Mouse (Mus musculus) hindbrain, embryonic 10.5 days (tissue): ENCODE data around the gene Zcchc13. TPM values are rescaled to one million over a fixed set of nuclear protein-coding genes. Genes with fewer than 3 reads are reported as not detected.

Source experiments
- DNase-seq: peaks from one replicate; pipeline ENCODE4 v3.0.0-alpha.2; 2017; ENCODE audit warnings: low spot score
- H3K27ac ChIP-seq: fragments of 300-500 bp; sonication (generic); 2 replicates; pipeline ENCODE4 v1.5.1; 2016; ENCODE audit warnings: mild to moderate bottlenecking, moderate library complexity
- H3K27me3 ChIP-seq: fragments of 300-500 bp; sonication (generic); 2 replicates; pipeline ENCODE4 v1.6.1; 2016; ENCODE audit warnings: mild to moderate bottlenecking; ENCODE audit not compliant: poor library complexity, insufficient read depth, severe bottlenecking
- H3K36me3 ChIP-seq: fragments of 300-500 bp; sonication (generic); 2 replicates; pipeline ENCODE4 v1.6.1; 2016; ENCODE audit warnings: mild to moderate bottlenecking, moderate library complexity
- H3K4me1 ChIP-seq: fragments of 300-500 bp; sonication (generic); replicated peaks from 2 replicates; pipeline ENCODE4 v1.6.1; 2016; ENCODE audit warnings: mild to moderate bottlenecking
- H3K4me3 ChIP-seq: fragments of 300-500 bp; sonication (generic); 2 replicates; pipeline ENCODE4 v1.5.1; 2016; ENCODE audit warnings: mild to moderate bottlenecking, moderate library complexity
- H3K9me3 ChIP-seq: fragments of 300-500 bp; sonication (generic); 2 replicates; pipeline ENCODE4 v1.6.1; 2016; ENCODE audit warnings: mild to moderate bottlenecking, moderate library complexity
- WGBS: fragments of 180-500 bp; shearing (Covaris S2); methylation state at CpG from one replicate; pipeline ENCODE4 v1.1.7; 2016; 5-methylcytosine and 5-hydroxymethylcytosine counted together
- polyA plus RNA-seq: library from polyadenylated mRNA; unstranded; fragments of >200 nt; fragmentation: Nextera tagmentation; extraction: Ambion mirVana; gene quantifications from 2 replicates; pipeline ENCODE4 v1.2.1, GENCODE M21; 2016

The Zcchc13 gene
- polyA plus RNA-seq, 1 experiment from 2014 or later, result not detected

DNA sequence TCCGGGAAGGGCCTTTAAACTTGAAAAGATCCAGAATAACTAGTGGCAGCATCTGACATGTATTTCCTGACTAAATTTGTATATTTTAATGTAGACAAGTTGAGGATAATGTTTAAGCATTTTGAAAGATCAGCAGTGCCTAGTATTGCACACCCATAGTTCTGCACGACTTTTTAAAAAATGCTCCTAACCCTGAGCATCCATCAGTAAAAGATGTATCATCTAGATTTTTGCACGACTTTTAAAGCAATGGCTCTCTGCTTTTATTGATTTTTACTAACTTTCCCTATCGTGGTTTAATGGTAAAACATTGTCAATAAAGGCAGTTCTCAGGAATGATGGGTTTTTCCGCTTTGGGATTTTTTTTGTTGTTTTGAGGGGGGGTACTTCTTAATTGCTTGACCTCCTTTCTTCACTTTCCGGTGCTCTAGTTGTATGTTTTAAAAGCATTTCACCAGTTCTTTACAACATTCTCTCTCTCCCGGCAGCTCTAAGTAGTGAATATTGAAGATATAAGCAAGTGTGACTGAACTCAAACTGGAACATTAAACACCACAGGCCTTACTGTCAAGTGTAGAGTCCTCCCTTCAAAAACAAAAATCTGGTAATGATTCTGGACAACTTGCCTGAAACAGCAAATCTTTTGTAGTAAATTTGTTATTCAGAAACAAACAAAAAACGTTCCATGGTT, 12.8 kb upstream of the Zcchc13 start:
- H3K4me1 ChIP-seq, result peaks cover 22% of the 10 kb centered on the region; the same call in 1 of the 2 replicates
- no peaks in the 10 kb centered on the region for H3K9me3 ChIP-seq
- peak overlapping the region; percentile 55 for H3K4me3 ChIP-seq
- no peak for DNase-seq
- H3K27ac ChIP-seq, result peak overlapping the region; percentile 90
- 28% methylated on average over 8 of the region's 8 CpGs for WGBS
- no peaks in the 10 kb centered on the region for H3K27me3 ChIP-seq
- peaks cover 21% of the 10 kb centered on the region for H3K36me3 ChIP-seq

DNA sequence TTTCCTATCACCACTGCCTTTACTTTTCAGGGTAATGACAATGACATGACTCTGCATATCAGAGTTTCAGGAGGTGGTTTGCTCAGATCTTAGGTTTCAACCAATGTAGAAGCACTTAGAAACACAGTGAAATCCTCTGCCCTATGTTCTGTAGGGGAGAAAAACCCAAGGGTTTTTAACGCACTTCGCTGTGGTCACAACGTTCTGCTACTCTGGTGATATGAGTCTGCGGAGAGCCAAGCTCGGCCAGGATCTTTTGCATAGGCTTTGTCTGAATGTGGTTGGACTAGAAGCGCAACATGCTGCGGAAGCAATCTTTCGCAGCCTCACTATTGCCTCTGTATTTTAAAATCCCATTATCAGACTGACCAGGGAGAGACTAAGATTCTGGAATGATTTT, 8.6 kb upstream of the Zcchc13 start:
- H3K27me3 ChIP-seq, result peaks cover 12% of the 10 kb centered on the region
- DNase-seq, result peak; percentile 21
- H3K36me3 ChIP-seq, result no peaks in the 10 kb centered on the region
- WGBS, result 9% methylated on average over 8 of the region's 8 CpGs
- peak overlapping the region; percentile 90 for H3K27ac ChIP-seq
- peak overlapping the region; percentile 52 for H3K4me3 ChIP-seq
- H3K4me1 ChIP-seq, result peaks cover 17% of the 10 kb centered on the region; the same call in 1 of the 2 replicates
- no peaks in the 10 kb centered on the region for H3K9me3 ChIP-seq

DNA sequence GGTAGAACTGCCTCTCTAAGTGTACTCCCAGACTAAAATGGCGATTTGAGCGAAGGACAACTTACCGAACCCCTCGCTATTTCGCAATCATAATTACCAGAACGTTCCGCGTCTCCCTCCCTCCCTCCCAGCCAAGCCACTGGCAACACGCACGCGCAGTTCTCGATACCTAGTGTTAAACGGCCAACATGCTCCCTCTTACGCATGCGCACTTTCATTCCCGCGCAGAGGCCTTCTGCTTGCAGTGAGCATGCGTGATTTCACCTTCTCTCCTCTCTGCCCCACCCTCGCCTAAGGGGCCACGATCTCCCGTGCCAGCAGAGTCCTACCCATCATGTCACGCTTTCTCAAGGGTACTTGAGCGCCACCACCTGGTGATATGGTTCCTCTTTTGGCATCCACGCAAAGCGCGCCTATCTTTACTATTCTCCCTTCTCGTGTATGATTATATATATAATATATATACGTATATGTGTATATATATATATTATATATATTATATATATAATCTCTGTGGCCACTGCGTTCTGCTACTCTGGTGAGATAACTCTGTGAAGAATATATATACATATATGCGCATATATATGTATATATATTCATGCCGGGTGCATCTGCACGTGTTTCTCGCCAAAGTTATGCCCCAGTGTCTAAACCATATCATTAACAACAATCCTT, 8.0 kb upstream of the Zcchc13 start:
- 1% methylated on average over 33 of the region's 33 CpGs for WGBS

DNA sequence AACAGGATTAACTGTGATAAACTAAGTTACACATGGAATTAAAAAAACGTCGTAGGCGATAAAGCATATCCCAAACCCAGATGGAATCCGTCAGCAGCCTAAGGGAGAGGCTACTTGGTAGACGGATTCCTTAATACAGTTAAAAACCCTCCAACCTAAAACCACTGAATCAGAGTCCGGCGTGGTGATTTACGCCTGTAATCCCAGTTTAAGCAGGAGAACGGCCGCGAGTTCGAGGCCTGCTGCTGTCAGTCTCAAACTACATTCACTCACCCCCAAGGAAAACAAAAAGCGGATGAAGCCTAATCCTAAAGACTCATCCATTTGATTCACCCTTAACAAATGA, 7.5 kb upstream of the Zcchc13 start:
- Histone ChIP-seq H3K4me1 (peaks cover 13% of the 10 kb centered on the region; the same call in 1 of the 2 replicates), H3K9me3 (no peaks in the 10 kb centered on the region), H3K27ac (peak overlapping the region; percentile 86), H3K36me3 (no peaks in the 10 kb centered on the region), H3K4me3 (peak overlapping the region; percentile 62), H3K27me3 (peaks cover 12% of the 10 kb centered on the region)
- no peak for DNase-seq
- WGBS, result 2% methylated on average over 13 of the region's 13 CpGs

More for the DNA sequence above, 8.0 kb upstream of the Zcchc13 start:
- H3K27ac ChIP-seq, result peak overlapping the region; percentile 90
- peak; percentile 94 for DNase-seq
- no peaks in the 10 kb centered on the region for H3K9me3 ChIP-seq
- H3K4me3 ChIP-seq, result peak overlapping the region; percentile 62
- no peaks in the 10 kb centered on the region for H3K36me3 ChIP-seq
- H3K27me3 ChIP-seq, result peaks cover 12% of the 10 kb centered on the region
- H3K4me1 ChIP-seq, result peaks cover 17% of the 10 kb centered on the region; the same call in 1 of the 2 replicates

DNA sequence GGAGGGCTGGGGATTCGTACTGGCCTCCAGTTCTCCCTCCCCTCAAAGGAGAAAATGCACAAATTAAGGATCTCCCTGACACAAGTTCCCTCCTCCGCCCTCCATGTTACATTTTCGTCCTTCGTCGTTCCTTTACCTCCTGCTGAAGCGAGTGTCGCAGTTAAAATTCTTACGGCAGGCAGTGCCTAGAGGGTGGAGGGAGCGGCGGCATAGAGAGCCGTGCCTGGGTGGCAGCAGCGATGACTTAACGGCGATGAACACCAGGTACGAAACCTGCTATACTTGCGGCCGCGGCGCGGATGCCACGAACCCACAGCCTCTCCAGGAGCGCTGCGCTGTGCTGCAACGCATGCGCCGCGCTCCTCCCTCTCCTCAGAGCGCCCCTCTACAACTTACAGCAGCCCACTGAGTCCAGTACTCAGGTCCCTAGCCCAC, 7.0 kb upstream of the Zcchc13 start:
- 1% methylated on average over 28 of the region's 28 CpGs for WGBS
- Histone ChIP-seq H3K4me1 (peaks cover 8% of the 10 kb centered on the region; the same call in 1 of the 2 replicates), H3K9me3 (no peaks in the 10 kb centered on the region), H3K36me3 (no peaks in the 10 kb centered on the region), H3K27ac (peak overlapping the region; percentile 86), H3K4me3 (peak overlapping the region; percentile 62), H3K27me3 (peaks cover 17% of the 10 kb centered on the region)
- DNase-seq, result peak; percentile 44

DNA sequence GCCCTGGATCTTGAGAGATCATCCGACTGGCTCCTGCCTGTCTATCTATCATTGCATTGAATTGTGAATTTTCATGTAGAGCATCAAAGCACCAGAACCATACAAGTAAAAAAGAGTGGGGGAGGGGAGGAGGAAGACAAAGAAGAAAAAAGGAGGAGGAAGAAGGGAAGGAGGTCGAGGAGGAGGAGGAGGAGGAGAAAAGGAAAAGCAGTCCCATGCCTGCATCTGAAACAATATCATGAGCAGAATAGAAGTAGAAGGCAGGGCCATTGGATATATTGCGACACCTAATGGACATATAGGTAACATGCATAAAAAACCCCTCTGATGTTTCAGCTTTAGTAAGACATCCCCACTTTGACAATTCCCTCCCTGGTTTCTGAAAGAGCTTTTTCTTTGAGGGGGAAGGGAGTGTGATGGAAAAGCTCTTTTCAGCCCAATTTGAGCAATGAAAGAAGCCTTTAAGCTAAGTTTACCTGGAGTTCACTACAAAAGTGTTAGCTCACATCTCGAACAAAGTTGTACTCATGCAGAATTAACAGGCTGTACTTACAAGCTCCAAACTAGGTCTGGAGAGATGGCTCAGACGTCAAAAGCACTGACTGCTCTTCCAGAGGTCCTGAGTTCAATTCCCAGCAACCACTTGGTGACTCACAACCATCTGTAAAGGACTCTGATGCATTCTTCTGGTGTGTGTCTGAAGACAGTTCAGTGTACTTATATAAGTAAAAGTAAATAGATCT, 5.8 kb upstream of the Zcchc13 start:
- H3K4me3 ChIP-seq, result no peak overlapping the region
- no peaks in the 10 kb centered on the region for H3K36me3 ChIP-seq
- H3K4me1 ChIP-seq, result peaks cover 8% of the 10 kb centered on the region; the same call in 1 of the 2 replicates
- H3K9me3 ChIP-seq, result no peaks in the 10 kb centered on the region
- DNase-seq, result no peak
- peaks cover 24% of the 10 kb centered on the region for H3K27me3 ChIP-seq
- no peak overlapping the region for H3K27ac ChIP-seq
- WGBS, result 29% methylated on average over 5 of the region's 5 CpGs

DNA sequence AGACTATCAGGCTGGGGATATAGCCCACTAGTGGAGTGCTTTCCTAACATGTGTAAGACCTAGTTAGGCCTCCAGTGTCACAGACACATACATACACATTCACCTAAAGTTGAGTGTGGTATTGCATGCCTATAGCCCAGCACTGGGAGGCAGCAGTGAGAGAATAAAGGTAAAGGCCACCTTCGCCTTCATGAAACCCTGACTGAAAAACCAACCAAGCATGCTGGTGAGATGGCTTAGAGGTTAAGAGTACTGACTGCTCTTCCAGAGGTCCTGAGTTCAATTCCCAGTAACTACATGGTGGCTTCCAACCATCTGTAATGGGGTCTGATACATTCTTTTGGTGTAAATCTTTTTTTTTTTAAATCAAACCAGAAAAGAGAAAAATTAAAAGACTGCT, 1.5 kb upstream of the Zcchc13 start:
- no peaks in the 10 kb centered on the region; the same call in 1 of the 2 replicates for H3K4me1 ChIP-seq
- no peak overlapping the region for H3K4me3 ChIP-seq
- DNase-seq, result no peak
- H3K27me3 ChIP-seq, result peaks cover 34% of the 10 kb centered on the region
- H3K9me3 ChIP-seq, result no peaks in the 10 kb centered on the region
- H3K27ac ChIP-seq, result no peak overlapping the region
- H3K36me3 ChIP-seq, result no peaks in the 10 kb centered on the region
- WGBS, result 66% methylated on average over 1 of the region's 1 CpGs

DNA sequence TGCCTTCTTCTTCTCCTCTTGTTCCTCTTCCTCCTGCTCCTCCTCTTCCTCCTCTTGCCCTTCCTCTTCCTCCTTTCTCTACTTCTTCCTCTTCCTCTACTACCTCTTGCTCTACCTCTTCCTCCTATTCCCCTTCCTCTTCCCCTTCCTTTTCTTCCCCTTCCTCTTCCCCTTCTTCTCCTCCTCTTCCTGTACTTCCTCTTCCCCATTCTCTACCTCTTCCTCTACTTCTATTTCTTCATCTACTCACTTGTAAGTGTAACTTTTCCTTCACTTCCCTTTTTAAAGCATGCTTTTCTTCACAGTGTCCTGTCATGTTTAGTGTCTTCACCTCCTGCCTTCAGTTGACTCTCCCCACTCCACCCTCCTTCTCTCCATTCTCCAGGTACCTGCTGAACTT, 3.5 kb downstream of the Zcchc13 start:
- no peaks in the 10 kb centered on the region for H3K9me3 ChIP-seq
- no peaks in the 10 kb centered on the region for H3K4me1 ChIP-seq
- H3K27me3 ChIP-seq, result peaks cover 63% of the 10 kb centered on the region
- H3K27ac ChIP-seq, result no peak overlapping the region
- DNase-seq, result no peak
- no peaks in the 10 kb centered on the region for H3K36me3 ChIP-seq
- H3K4me3 ChIP-seq, result no peak overlapping the region

DNA sequence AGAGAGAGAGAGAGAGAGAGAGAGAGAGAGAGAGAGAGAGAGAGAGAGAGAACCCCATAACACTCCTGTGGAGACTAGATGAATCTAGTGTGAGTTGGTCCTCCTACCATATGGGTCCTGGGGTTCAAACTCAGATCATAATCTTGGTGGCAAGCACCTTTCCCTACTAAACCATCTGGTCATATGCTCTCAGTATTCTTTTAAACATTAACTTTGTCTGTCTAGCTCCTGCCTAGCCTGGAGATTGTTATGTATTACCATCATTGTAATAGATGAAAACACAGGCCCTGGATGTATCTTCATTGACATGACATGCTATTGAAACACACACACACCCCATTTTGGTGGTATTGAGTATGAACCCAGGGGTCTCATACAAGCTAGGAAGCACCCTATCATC, 5.6 kb downstream of the Zcchc13 start:
- Histone ChIP-seq H3K9me3 (no peaks in the 10 kb centered on the region), H3K4me1 (no peaks in the 10 kb centered on the region), H3K36me3 (no peaks in the 10 kb centered on the region), H3K4me3 (no peak overlapping the region), H3K27ac (no peak overlapping the region), H3K27me3 (peaks cover 51% of the 10 kb centered on the region)
- no peak for DNase-seq

DNA sequence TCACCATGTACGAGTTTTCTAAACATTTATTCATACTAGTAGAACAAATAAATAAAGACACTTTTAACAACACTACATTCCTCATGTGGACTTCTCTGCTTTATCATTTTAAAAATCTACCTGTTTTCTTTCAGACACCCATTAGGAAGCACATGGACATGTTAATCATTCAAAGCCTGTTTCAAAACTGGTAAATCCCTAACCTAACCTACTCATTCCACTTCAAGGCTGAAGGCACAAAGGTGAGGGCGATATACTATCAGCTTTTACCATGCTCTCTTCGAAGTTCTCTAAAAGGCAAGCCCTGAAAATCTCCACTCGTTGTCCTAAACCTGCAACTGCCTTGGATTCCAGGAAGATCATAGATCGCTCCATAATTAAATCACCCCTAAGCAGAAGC, 8.2 kb downstream of the Zcchc13 start:
- 83% methylated on average over 5 of the region's 5 CpGs for WGBS
- no peaks in the 10 kb centered on the region for H3K36me3 ChIP-seq
- H3K27me3 ChIP-seq, result peaks cover 59% of the 10 kb centered on the region
- no peak overlapping the region for H3K27ac ChIP-seq
- H3K4me3 ChIP-seq, result no peak overlapping the region
- DNase-seq, result no peak
- no peaks in the 10 kb centered on the region for H3K4me1 ChIP-seq
- no peaks in the 10 kb centered on the region for H3K9me3 ChIP-seq

DNA sequence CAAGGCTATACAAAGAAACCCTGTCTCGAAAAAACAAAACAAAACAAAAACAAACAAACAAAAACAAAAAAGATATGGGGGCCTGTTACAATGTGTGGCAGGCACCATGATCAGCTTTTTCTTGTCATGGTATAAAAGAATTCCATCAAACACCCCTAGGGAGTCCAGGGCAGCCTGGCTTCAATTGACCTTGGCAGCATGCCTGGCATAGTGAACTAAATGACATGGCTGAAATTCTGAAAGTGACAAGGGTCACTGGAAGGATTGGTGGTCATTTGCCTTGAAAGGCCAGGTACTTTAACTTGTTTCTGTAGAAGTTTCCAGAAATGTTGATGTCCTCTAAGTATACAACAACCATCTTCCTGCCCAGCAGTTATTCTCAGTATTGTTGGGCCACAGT, 13.9 kb downstream of the Zcchc13 start:
- WGBS, result 82% methylated on average over 1 of the region's 1 CpGs
- Histone ChIP-seq H3K4me3 (no peak overlapping the region), H3K27ac (no peak overlapping the region), H3K27me3 (peaks cover 55% of the 10 kb centered on the region), H3K36me3 (no peaks in the 10 kb centered on the region), H3K4me1 (no peaks in the 10 kb centered on the region), H3K9me3 (no peaks in the 10 kb centered on the region)
- no peak for DNase-seq

DNA sequence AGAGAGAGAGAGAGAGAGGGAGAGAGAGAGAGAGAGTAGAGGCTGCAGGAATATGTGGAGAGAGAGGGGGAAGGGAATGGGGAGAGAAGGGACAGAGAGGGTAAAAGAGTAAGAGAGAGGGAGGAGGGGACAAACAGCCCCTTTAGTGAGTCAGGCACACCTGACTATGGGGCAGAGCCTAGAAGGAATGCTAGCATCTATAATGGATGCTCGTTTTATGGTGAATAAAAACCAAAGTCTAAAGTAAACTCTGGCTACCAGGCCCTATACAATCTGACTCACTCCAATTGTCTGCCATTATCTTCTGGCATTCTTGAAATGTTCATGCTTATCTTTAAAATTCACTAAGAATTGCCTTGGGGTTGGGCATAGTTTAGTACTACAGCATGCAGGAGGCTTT, 21.7 kb downstream of the Zcchc13 start:
- Histone ChIP-seq H3K27ac (no peak overlapping the region), H3K9me3 (no peaks in the 10 kb centered on the region), H3K4me1 (no peaks in the 10 kb centered on the region), H3K27me3 (peaks cover 78% of the 10 kb centered on the region), H3K4me3 (no peak overlapping the region), H3K36me3 (no peaks in the 10 kb centered on the region)
- DNase-seq, result no peak
- 67% methylated on average over 1 of the region's 1 CpGs for WGBS

DNA sequence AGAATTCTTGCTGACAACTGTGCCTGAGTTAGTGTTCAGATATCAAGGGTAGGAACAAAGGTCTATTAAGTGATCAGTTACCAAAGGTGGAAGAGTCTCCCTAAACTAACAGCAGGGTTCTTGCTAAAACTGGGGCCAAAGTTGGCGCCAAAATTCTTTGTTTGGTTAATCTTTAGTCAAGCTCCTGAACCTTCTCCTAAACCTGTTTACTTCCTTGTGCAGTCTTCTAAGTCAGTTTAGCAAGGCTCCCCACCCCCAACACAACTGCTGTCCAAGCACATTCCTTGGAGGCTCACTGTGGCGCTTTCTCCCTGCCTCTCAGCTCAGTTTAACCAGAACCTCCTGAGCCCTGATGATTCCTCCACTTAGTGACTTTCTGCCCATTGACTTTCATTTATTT, 22.6 kb downstream of the Zcchc13 start:
- Histone ChIP-seq H3K9me3 (no peaks in the 10 kb centered on the region), H3K36me3 (no peaks in the 10 kb centered on the region), H3K27ac (no peak overlapping the region), H3K4me3 (no peak overlapping the region), H3K27me3 (peaks cover 71% of the 10 kb centered on the region), H3K4me1 (no peaks in the 10 kb centered on the region)
- WGBS, result 17% methylated on average over 2 of the region's 2 CpGs
- DNase-seq, result no peak
